Mouse (Mus musculus) cerebellum, adult 8-10 months (tissue): ENCODE results near the gene Llgl2.

Experiments used
- DNase-seq: peaks from one replicate; pipeline ENCODE4 v3.0.0; 2022

Gene Llgl2

DNA sequence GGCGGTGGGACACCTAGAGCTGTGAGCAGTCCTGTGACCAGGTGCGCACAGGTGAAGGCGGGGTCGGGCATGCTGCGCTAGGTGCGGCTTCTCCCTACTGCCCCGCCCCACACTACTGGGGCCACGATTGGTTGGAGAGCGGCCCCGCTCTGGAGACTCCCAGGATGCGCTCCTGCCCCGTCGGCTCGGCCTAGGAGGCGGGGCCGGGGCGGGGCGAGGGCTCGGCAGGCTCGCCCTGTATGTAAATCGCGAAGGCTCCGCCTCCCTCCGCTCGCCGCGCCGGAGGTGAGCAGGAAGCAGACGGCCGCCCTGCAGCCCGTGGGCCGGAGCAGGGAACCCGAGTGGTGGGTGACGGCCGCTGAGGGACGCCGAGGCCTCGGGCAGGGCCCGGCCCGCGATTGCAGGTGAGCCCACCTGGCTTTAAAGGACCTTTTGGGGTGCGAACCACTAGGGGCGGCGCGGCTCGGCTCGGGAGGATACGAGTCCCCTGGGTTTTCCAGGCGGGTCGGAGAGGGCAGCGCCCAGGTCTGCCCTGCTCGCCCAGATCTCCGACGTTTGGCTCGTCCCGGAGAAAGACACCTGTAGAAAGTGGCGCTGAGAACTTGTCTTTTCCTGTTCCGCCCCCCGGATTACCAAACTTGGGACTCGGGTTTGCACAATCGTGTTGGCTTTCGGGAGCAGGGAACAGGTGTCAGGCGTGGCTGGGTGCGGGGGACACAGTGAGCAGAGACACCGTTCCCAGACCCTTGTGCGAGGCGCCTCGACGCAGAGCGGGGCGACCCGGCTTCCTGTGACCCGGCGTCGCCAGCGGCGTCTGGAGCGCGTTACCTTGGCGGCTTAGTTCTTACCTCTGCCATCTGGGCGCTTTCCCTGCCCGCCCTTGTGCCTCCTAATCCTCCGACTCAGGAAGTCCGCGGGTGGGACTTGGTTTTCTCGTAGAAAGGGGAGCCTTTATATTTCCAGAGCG lies at the start of gene Llgl2:
TSS of gene Llgl2 (plus strand) at position 276 of the 967 bp plus-strand sequence.
- DNase-seq, result peak; percentile 70

DNA sequence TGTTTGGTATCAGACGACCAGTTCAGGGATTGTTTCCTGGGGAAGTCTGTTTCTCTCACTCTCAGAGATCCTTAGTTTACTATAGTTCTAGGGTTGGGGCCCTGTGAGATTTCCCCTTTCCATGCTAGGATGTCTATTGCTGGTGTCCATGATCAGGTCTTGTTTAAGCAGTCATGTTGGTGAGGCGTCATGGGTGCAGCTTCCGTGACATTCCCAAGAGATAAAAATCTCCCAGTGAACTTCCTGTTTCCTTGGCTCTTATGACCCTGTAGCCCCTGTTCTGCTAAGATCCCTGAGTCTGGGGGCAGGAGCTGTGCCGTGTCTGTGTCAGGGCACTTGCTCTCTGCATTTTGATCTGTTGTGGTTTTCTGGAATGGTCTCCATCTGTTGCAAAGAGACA lies 49.2 kb upstream of the Llgl2 start:
- no peak for DNase-seq

DNA sequence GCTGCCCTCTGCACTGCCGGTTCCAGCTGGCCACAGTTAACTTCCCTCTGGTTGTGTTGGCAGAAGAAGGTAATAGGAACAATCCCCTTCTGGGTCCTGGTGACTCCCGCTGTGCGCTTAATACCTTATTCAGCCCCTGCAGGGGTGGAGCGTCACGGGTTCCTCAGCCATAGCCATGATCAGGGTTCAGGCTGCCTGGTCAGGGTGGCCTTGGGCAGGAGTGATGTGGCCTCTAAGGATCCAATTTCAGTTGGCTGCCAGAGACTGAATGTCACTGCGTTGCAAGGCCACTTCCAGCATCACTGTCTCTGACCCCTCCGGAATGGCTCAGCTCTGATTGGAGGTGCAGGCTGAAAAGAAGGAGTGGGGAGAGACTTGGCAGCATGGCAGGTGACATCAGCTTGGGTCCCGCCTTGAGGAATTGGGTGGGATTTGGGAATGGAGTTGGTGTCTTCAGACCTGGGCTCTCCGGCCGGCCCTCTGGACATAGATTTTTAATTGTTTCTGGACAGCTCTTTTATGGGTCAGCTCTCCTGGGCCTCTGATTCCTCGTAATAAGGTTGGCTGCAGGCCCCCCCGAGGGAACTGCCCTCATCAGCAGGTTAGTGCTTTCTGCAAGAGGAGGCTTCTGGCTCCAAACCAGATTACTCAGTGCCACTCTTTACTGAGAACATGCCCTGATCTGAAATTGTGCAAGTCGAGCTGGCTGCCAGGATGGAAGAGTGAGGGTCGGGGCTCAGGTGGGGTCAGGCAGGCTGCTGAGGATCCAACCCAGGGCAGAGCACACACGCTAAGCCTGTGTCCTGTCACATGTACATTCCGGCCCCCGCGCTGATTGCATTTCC lies 47.8 kb upstream of the Llgl2 start:
- peak; percentile 43 for DNase-seq

DNA sequence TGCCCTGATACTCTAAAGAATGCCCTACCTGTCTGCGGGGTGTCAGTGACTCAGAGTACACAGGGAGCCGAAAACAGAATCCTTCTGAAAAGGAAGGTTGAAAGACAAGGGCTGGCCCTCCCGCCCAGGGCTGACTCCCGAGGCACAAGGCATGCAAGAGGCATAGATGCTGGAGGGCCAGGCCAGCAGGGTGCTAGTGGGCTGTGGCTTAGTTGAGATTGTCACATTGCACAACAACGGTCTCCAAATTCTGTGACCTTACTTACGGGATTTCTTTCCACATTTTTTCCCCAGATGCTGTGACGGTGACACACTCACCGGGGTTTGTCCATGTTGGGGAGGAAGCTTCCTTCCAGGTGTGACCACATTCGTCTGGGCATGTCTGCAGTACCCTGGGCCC lies 46.9 kb upstream of the Llgl2 start:
- no peak for DNase-seq

DNA sequence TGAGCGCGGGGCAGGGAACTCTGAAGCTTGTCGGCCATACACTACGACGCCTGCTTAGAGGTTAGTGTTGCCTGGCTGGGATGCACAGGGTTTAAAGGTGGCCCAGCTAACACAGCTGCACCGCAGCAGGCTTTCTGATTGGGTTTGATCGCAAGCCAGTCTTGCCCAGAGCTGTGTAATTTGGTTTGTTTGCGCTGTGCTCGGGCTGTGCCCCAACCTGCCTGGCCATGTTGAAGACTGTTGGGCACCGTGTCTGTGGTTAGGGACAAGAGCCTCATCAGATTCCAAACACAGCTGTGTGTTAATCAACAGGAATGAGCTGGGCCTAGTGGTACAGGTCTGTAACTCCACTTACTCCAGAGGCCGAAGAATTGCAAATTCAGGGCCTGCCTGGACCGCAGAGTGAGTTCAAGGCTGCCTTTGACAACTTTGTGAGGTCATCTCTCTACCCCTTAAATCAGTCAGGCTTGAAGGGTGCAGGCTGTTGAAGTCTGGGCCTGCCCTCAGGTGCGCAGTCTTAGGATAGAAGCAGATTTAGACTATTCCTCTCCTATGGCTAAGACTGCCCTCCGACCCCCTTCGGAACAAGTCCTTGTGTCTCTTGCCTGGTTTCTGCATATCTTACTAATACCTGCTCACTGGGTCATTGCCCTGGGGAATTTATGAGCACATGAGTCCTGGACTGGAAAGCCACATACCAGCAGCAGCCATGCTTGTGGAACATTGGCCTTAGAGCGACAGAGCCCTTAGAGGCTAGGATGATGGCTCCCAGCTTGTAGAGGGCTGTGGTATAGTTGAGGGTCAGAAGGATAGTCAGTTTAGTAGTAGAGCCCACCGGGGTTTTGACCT lies 46.1 kb upstream of the Llgl2 start:
- DNase-seq, result no peak

DNA sequence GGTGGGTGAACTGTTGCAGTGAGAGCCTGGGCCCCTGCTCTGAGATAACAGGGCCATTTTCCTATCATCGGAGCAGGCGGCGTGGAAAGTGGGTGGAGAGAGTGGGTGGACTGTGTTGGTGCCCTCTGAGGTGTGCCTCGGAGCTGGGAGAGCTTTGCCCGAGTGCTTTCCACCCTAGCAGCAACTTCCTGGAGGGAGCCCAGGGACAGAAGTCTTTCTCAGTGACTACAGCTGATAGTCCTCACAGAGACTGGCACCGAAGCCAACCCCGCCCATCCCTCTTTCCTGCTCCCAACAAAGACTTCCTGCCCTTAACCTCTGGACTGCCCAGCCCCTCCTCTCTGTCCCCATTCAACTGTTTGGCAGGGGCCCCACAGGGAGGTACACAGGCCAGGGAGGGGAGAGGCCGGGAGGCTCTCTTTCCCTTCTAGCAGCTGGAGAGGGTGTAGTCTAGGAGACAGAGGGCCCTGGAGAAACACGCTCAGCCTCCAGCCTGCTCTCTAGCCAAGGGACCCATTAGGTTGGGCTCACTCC lies 44.7 kb upstream of the Llgl2 start:
- no peak for DNase-seq

DNA sequence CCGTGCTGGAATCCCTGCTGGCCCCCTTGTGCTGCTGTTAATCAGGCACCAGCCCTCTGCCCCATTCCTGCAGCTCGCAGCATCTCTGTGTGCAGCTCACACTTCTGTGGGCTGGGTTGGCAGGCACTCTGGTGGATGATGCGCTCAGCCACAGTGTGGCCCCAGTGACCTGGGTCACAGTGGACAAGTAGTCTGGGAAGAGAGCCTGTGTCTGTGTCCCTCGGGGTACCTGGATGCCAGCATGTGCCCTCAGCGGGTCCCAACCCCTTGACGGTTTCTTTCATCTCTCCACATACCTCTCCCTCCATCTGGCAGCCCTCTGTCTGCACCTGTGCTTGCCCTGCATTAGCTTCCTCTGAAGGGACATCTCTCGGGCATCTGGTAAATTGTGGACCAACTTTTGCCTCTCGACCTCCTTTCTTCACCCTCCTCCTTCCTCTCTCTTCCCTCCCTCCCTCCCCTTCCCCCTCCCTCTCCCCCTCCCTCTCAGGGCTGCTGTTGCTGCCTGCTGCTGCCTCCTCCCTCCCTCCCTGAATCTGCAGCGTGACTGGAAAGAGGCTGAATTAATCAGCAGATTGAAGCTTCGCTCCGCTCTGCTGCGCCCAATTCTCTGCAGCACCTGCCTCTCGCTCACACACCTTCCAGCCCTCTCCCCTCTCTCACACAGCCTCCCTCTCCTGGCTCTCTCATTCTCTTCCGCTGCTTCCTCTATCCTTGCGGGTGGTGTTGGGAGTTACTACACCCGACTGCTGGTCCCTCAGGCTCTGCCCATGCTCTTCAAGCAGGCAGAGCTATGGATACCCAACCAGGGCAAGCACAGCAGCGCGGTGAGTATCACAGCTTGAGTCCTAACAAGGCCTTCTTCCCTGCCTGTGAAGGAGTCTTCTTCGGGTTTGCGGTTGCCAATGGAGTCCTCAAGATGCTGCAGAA lies 43.4 kb upstream of the Llgl2 start:
- no peak for DNase-seq

DNA sequence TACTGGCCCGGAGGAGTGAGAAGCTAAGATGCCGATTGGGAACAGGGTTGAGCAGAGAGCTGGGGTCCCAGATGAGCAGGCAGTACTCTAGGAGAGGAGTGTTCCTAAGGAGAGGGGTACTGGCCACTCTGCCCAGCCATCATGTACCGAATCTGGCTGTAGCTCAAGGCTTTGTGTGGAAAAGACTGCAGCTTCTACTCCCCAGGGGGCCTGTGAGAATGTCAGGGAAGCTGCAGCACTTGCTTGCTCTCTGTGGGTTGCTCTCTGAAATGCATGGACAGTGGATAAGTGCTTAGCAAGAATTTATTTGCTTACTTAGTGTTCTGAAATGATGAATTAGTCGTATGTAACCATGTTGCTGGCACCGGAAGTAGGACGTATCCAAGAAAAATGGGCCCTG lies 37.4 kb upstream of the Llgl2 start:
- DNase-seq, result no peak

DNA sequence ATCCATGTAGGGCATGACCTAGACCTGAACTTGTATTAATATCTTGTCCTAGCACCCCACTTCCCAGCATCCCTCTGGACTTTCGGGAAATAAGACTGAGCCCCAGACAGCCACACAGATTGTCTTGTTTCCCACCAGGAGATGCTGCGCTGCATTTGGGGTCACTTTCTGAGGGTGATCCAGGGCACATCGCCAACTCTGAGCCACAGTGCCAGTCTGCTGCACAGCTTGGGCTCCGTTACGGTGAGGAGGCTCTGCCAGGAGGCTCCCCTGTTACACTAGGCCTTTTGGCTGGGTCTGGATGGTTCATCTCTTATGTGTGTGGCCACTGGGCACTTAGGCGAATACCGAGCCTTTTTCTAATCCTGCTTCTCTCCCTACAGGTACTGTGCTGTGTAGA lies 34.1 kb upstream of the Llgl2 start:
- peak; percentile 64 for DNase-seq

DNA sequence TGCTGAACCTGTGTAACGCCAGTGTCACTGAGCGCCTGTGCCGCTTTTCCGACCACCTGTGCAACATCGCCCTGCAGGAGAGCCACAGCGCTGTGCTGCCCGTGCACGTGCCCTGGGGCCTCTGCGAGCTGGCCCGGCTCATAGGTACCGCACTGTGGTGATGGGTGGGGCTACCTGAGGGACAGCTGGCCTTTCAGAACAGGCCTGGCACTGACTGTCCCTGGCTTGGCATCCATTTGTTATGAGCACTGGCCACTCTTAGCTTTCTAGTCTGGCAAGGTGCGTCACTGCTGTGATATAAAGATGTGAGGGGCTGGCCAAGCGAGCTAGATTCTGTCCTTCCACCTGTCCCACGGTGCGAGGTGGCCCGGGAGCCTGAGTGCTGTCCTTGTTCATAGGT lies 31.9 kb upstream of the Llgl2 start:
- DNase-seq, result peak; percentile 61

DNA sequence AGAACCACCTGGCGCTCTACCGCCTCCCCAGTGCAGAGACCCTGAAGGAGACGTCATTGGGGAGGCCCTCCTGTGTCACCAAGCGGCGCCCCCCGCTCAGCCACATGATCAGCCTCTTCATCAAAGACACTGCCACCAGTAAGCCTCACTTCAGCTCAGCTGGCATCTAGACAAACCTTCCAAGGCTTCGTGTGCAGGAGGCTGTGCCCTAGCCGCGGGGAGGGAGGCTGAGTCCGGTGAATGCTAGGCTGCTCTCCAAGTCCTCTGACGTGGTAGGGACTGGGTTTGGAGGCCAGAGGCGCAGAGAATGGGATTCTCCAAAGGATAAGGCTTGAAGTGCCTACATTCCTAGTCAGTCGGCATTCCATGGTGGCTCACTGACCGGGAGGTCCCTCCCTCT lies 31.5 kb upstream of the Llgl2 start:
- peak; percentile 41 for DNase-seq

DNA sequence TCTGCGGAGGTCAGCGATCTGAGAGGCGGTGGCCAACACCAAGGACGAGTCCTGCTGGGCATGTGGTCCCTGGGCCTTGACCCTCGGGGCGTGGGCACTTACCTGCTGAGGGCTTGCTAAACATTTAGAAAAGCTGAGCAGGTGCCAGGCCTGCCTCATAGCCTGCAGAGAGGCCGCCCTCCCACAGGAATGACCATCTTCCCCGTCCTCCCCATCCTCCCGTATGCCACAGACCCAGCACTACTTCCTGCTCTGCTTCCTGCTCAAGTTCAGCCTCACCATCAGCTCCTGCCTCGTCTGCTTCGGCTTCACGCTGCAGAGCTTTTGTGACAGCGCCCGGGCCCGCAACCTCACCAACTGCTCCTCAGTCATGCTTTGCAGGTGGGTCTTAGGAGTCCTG lies 27.0 kb upstream of the Llgl2 start:
- no peak for DNase-seq

DNA sequence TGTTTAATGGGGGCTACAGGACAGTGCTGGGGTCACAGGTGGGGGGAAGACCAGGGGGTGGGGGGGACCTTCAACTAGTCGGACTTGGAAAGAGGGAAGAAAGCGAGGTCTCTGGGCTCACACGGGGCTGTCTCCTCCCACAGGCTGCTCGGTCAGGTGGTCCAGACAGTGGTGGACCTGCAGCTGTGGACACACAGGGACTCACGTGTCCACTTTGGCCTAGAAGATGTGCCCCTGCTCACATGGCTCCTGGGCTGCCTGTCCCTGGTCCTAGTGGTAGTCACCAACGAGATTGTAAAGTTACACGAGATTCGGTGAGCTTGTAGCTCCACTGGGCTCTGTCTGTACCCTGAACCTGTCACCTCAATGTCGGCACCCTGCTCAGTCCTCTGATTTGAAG lies 26.2 kb upstream of the Llgl2 start:
- no peak for DNase-seq

DNA sequence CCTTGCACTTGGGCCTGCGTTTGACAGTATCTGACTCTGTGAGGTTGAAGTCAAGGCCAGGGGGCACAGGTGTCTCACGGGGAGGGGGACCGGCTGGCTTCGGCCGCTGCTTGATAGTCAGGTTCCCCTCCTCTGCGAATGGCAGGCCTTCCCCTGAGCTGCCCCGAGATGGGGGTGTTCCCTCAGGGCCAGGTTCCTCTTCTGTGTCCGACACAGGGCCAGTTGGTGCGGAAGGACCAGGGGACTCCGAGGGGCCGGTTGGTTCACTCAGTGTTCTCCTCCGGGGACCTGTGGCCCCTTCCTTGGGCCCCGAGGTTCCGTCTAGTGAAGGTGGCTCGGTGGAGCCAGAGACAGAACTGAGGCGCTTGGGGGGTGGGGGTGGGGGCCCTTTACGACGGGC lies 22.9 kb upstream of the Llgl2 start:
- DNase-seq, result no peak

DNA sequence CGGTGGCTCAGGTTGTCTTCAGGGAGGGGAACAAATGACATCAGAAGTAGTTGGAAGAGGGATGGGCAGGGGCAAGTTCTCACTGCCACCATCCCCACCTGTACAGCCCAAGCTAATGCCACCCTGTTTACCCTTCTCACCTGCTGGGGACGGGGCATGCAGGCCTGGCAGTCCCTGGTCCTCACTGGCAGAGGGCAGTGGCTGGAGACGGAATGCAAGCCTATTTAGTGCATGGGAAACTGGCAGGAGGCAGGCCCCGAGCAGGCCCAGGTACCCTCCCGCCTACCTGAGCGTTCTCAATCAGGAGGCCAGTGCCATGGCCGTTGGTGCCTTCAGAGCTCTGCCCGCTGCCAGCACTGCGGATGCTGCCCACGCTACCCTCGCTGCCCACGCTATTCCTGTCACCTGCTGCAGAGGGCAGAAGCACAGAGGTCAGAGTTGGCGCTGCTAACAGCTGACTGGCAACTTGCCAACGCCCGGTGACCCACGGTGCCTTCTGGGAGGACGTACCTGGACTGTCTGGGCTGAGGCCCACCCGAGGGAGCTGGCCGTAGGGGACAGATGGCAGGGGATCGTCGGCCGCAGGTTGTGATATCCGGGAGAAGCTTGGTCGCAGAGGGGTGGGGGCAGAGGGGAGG lies 20.7 kb upstream of the Llgl2 start:
- no peak for DNase-seq

DNA sequence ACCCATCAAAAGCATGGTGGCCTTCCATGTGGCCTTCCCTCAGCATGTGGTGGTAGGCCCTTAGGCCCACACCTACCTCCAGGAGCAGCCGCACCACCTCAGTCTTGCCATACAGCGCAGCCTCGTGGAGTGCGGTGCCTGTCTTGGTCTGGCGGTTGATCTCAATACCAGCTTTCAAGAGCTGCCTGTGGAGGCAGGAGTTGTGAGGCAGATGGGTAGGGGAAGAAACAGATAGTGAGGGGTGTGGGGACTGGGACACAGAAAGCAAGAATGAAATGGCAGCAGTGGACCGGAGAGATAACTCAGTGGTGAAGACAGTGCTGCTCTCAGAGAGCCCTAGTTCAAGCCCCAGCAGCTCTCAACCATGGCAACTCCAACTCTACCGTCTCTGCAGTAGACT lies 18.8 kb upstream of the Llgl2 start:
- DNase-seq, result no peak

DNA sequence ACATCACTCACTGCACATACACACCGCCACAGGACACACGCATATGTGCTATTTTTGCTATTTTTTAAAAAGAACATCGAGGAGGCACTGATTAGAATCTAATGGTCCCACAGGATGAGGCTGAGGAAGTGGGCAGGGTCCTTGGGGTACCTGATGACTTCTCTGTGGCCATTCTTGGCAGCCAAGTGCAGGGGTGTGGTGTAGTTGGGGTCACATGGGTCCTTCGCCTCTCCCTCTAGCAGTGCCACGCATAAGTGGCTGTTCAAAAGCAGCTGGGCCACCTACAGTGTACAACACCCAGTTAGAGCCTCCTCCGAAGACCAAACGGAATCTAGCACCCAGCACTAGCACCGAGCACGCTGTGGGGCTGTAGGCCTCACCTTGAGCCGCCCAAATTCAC lies 17.7 kb upstream of the Llgl2 start:
- DNase-seq, result no peak

DNA sequence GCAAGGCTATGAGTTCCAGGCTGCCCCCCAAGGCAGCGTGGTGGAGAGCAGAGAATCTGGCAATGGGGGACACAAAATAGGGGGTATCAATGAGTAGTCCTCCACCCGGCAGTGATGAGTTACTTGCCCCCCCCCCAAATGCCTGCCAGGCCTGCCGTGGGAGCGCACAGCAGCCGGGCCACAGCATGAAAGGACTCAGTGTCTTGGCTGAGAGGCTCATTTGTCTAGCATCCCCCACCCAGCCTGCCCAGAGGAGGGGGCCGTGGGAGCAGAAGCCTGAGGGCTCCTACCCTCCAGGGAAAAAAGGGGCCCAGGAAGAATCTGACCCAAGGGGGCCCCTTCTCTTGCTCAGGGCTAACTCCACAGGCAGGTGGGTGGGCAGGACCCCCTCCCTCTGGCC lies 16.5 kb upstream of the Llgl2 start:
- no peak for DNase-seq

DNA sequence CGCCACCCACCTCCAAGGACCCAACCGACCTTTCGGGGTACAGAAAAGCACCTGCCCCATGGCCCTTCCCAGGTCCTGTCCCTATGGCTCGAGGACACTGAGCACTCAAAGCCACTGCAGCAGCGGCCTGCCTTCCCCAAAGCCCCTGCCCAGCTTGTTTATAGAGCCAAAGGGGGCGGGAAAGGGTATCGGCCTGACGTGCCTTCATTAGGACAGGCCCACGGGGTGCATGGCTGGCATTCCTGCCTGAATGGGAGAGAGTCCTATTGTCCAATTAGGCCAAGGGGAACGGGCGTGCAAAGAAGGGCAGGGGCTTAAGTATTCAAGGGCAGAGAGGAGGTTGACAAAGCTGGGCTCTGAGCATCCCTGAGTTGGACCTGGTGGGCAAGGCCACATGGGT lies 15.9 kb upstream of the Llgl2 start:
- DNase-seq, result no peak

DNA sequence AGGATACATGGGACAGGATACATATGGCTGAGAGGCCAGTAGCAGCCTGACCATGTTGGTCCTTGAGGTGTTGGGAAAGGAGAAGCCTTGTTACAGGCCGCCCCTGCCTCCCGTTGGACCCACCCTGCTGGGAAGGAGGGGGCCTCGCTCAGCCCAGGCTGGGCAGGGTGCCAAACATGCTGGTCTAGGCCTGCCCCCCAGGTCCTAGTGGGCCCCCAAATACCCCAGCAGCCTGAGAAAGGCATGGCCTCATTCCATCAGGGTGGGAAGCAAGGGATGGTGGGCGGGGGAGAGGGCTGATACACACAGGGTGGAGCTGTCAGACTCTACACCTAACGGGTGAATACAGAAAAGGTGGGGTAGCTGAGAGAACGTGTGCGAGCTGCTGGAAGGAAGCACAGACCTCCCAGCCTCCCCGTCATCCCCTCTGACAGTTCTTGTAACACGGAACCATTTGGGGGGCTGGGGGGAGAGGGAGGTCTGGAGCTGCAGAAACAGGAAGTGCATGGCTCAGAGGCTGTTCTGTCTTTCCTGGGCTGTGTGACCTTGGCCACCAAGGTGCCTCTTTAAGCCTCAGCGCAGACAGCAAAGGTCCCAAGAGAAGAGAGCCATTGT lies 15.0 kb upstream of the Llgl2 start:
- no peak for DNase-seq
